Mouse (Mus musculus): ENCODE results near the gene Mpp3. TPM values are rescaled to one million over a fixed set of nuclear protein-coding genes. Genes with fewer than 3 reads are reported as not detected.
A peak's percentile ranks its signal among the peaks of the same experiment; 100 is the strongest.

Gene Mpp3
- total and polyA plus RNA-seq, 3 experiments: 0.12 to 3.8 (median 0.31) TPM

GRCm38 (mm10) chr11:102046607-102047006 is 18.3 kb upstream of the Mpp3 start:
- Histone ChIP-seq H3K4me1 (ENCODE audit: control insufficient read depth in 1 of 2, insufficient read depth in 2 of 2) (no peaks in the 10 kb centered on the region), H3K79me2 (replicated peaks; ENCODE audit: control insufficient read depth, extremely low read depth, insufficient read depth, poor library complexity, severe bottlenecking) (no peaks in the 10 kb centered on the region), H3K27me3 (replicated peaks) (peaks cover 84% of the 10 kb centered on the region), H3K9me3 (replicated peaks; ENCODE audit: low read length) (no peaks in the 10 kb centered on the region), H3K27ac (ENCODE audit: insufficient read depth, low read depth) (no peak overlapping the region), H3K36me3 (replicated peaks in 1 of 2; ENCODE audit: control insufficient read depth in 1 of 2, insufficient read depth in 1 of 2, low read length in 1 of 2) (no peaks in the 10 kb centered on the region), H3K4me2 (ENCODE audit: insufficient read depth, low read depth, poor library complexity, severe bottlenecking) (no peak overlapping the region), H3K4me3 (replicated peaks in 1 of 3; ENCODE audit: low read depth in 2 of 3, low read length in 2 of 3, poor library complexity in 1 of 3) (no peak overlapping the region), H3K9ac (ENCODE audit: insufficient read depth, low read depth) (no peak overlapping the region)
- in situ Hi-C loops (cut with MboI; ENCODE audit: low pct_ligation_motif_present, low pct_unique_long_range_greater_than_20kb, low sequenced_read_pairs) (loop anchor here (5.0 kb wide), 1 partner anchor 49 kb away; no protein-coding TSS in a partner anchor), dilution Hi-C loops (cut with MboI; ENCODE audit: extremely low pct_ligation_motif_present, extremely low pct_unique_long_range_greater_than_20kb, low sequenced_read_pairs) (no loop called here)
- no peak for DNase-seq (ENCODE audit: extremely low read depth)
- TF ChIP-seq CTCF (conservative IDR thresholded peaks at IDR 0.05 in 1 of 2, IDR thresholded peaks at IDR 0.05 in 1 of 2; ENCODE audit: low read depth in 2 of 2, low read length in 2 of 2) (no peak), ZMIZ1 (IDR thresholded peaks at IDR 0.05; ENCODE audit: low read depth, low read length) (no peak), MAX (IDR thresholded peaks at IDR 0.05; ENCODE audit: low read length) (no peak), EP300 (IDR thresholded peaks at IDR 0.05; ENCODE audit: low read length) (no peak), NELFE (IDR thresholded peaks at IDR 0.05; ENCODE audit: low read depth, low read length) (no peak), SIN3A (IDR thresholded peaks at IDR 0.05; ENCODE audit: low read length) (no peak), UBTF (IDR thresholded peaks at IDR 0.05; ENCODE audit: low read depth, low read length) (no peak)

GRCm38 (mm10) chr11:102044691-102045212 is 16.5 kb upstream of the Mpp3 start:
- H3K27ac ChIP-seq (ENCODE audit: insufficient read depth, low read depth): no peak overlapping the region
- in situ Hi-C loops (cut with MboI; ENCODE audit: low pct_ligation_motif_present, low pct_unique_long_range_greater_than_20kb, low sequenced_read_pairs): loop anchor here (5.0 kb wide), 1 partner anchor 47 kb away; no protein-coding TSS in a partner anchor
- peaks cover 2% of the 10 kb centered on the region for H3K9me3 ChIP-seq (replicated peaks; ENCODE audit: low read length)
- DNase-seq (ENCODE audit: extremely low read depth): no peak
- H3K4me2 ChIP-seq (ENCODE audit: insufficient read depth, low read depth, poor library complexity, severe bottlenecking): no peak overlapping the region
- H3K4me1 ChIP-seq (ENCODE audit: control insufficient read depth in 1 of 2, insufficient read depth in 2 of 2): peaks cover 0 to 2% of the 10 kb centered on the region in 2 experiments; a peak in 1 of 4 replicates
- TF ChIP-seq HCFC1 (IDR thresholded peaks at IDR 0.05; ENCODE audit: low read depth, low read length) (no peak), BHLHE40 (IDR thresholded peaks at IDR 0.05; ENCODE audit: low read depth, low read length) (peak; percentile 63), TBP (conservative IDR thresholded peaks at IDR 0.05; ENCODE audit: low read depth, low read length) (no peak), SIN3A (IDR thresholded peaks at IDR 0.05; ENCODE audit: low read length) (no peak), ZKSCAN1 (IDR thresholded peaks at IDR 0.05; ENCODE audit: borderline replicate concordance, low read depth, low read length) (no peak)
- peaks cover 73% of the 10 kb centered on the region for H3K27me3 ChIP-seq (replicated peaks)
- H3K9ac ChIP-seq (ENCODE audit: insufficient read depth, low read depth): no peak overlapping the region
- H3K36me3 ChIP-seq (replicated peaks in 1 of 2; ENCODE audit: control insufficient read depth in 1 of 2, insufficient read depth in 1 of 2, low read length in 1 of 2): no peaks in the 10 kb centered on the region
- H3K79me2 ChIP-seq (replicated peaks; ENCODE audit: control insufficient read depth, extremely low read depth, insufficient read depth, poor library complexity, severe bottlenecking): no peaks in the 10 kb centered on the region
- dilution Hi-C loops (cut with MboI; ENCODE audit: extremely low pct_ligation_motif_present, extremely low pct_unique_long_range_greater_than_20kb, low sequenced_read_pairs): no loop called here
- no peak overlapping the region for H3K4me3 ChIP-seq (replicated peaks in 1 of 3; ENCODE audit: low read depth in 2 of 3, low read length in 2 of 3, poor library complexity in 1 of 3)

- dilution Hi-C loops (cut with MboI; ENCODE audit: extremely low pct_ligation_motif_present, extremely low pct_unique_long_range_greater_than_20kb, low sequenced_read_pairs): no loop called here
Measured at GRCm38 (mm10) chr11:102043381-102043780, 15.1 kb upstream of the Mpp3 start.

More at GRCm38 (mm10) chr11:102043381-102043780, 15.1 kb upstream of the Mpp3 start:
- in situ Hi-C loops (cut with MboI; ENCODE audit: low pct_ligation_motif_present, low pct_unique_long_range_greater_than_20kb, low sequenced_read_pairs): no loop called here
- Histone ChIP-seq H3K4me2 (ENCODE audit: insufficient read depth, low read depth, poor library complexity, severe bottlenecking) (no peak overlapping the region), H3K4me1 (ENCODE audit: control insufficient read depth in 1 of 2, insufficient read depth in 2 of 2) (peaks cover 0 to 2% of the 10 kb centered on the region in 2 experiments; a peak in 1 of 4 replicates), H3K36me3 (replicated peaks in 1 of 2; ENCODE audit: control insufficient read depth in 1 of 2, insufficient read depth in 1 of 2, low read length in 1 of 2) (no peaks in the 10 kb centered on the region), H3K27me3 (replicated peaks) (peaks cover 73% of the 10 kb centered on the region), H3K9ac (ENCODE audit: insufficient read depth, low read depth) (no peak overlapping the region), H3K9me3 (replicated peaks; ENCODE audit: low read length) (peaks cover 2% of the 10 kb centered on the region), H3K79me2 (replicated peaks; ENCODE audit: control insufficient read depth, extremely low read depth, insufficient read depth, poor library complexity, severe bottlenecking) (no peaks in the 10 kb centered on the region), H3K27ac (ENCODE audit: insufficient read depth, low read depth) (no peak overlapping the region), H3K4me3 (replicated peaks in 1 of 3; ENCODE audit: low read depth in 2 of 3, low read length in 2 of 3, poor library complexity in 1 of 3) (no peak overlapping the region)
- TF ChIP-seq NELFE (IDR thresholded peaks at IDR 0.05; ENCODE audit: low read depth, low read length) (no peak), SIN3A (IDR thresholded peaks at IDR 0.05; ENCODE audit: low read length) (no peak), MAFK (IDR thresholded peaks at IDR 0.05; ENCODE audit: insufficient replicate concordance, low read length) (no peak), TBP (conservative IDR thresholded peaks at IDR 0.05; ENCODE audit: low read depth, low read length) (no peak), GABPA (IDR thresholded peaks at IDR 0.05; ENCODE audit: insufficient replicate concordance, low read depth, low read length) (no peak), E2F4 (IDR thresholded peaks at IDR 0.05; ENCODE audit: insufficient replicate concordance, low read depth, low read length) (no peak), USF1 (IDR thresholded peaks at IDR 0.05; ENCODE audit: low read depth, low read length) (no peak), CHD2 (IDR thresholded peaks at IDR 0.05; ENCODE audit: low read length) (no peak), ZMIZ1 (IDR thresholded peaks at IDR 0.05; ENCODE audit: low read depth, low read length) (no peak), BHLHE40 (IDR thresholded peaks at IDR 0.05; ENCODE audit: low read depth, low read length) (no peak), ELF1 (IDR thresholded peaks at IDR 0.05; ENCODE audit: low read depth, low read length) (no peak), RAD21 (IDR thresholded peaks at IDR 0.05; ENCODE audit: low read depth, low read length) (no peak), USF2 (conservative IDR thresholded peaks at IDR 0.05; ENCODE audit: low read depth, low read length) (no peak), RCOR1 (conservative IDR thresholded peaks at IDR 0.05; ENCODE audit: low read depth, low read length) (no peak), ZKSCAN1 (IDR thresholded peaks at IDR 0.05; ENCODE audit: borderline replicate concordance, low read depth, low read length) (no peak), KAT2A (IDR thresholded peaks at IDR 0.05; ENCODE audit: insufficient replicate concordance, low read length) (no peak), ZC3H11A (IDR thresholded peaks at IDR 0.05; ENCODE audit: low read depth, low read length) (no peak), UBTF (IDR thresholded peaks at IDR 0.05; ENCODE audit: low read depth, low read length) (no peak), SMC3 (IDR thresholded peaks at IDR 0.05; ENCODE audit: low read depth, low read length) (no peak), EP300 (IDR thresholded peaks at IDR 0.05; ENCODE audit: low read length) (no peak)
- DNase-seq (ENCODE audit: extremely low read depth): no peak

Measured in CH12.LX (cell line).